Comparison of ENCODE assay signal across 8 mouse cellular contexts in the genomic region with DNA sequence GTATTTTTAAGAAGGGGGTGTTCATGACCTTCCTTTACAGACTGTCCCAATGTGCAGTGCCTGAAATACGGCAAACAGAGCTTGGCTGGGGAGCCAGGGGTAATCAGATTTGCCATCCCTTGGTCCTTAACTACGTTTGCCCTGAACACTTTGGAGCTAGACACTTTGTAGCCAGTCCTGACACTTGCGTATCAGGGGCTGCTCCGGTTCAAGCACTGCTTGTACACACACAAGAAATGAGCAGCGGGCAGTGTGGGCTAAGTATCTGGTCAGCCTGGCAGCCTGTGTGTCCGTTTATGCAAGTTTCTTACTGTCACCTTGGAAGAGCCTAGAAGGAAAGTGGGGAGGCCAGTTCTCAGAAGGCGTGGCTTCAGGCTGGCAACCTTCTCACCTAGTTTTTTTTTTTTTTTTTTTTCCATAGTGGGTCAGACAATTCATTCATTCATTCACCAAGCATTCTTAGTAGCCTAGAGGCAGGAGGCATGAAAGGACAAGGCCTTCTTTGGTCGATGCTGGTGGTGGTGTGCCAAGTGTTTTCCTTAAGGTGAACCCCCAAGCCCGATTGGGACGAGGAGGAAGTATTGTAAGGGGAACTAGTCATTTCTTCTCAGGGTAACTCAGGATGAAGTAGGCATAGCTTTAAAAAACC. TPM values are rescaled to one million over a fixed set of nuclear protein-coding genes. Genes with fewer than 3 reads are reported as not detected.
DNase-seq lines count a peak whose midpoint lies in the region; ATAC-seq and TF ChIP-seq lines count a peak whose summit lies in the region.

No protein-coding gene starts in this region.

- intact Hi-C loops in heart, adult 2 months (cut with DNase I), result loop anchor here (2.0 kb wide), 2 partner anchors 43 to 93 kb away; a partner anchor contains a TSS
- intact Hi-C loops in heart, postnatal 25 days (cut with DNase I), result loop anchor here (5.0 kb wide), 2 partner anchors 46 to 96 kb away; a partner anchor contains a TSS

- peak overlapping the region; percentile 87 for H3K4me2 ChIP-seq in hindbrain, embryonic 14.5 days (replicated peaks)
- H3K4me2 ChIP-seq in lung, postnatal 0 days (replicated peaks; ENCODE audit: low read depth, low read length), result peak overlapping the region; percentile 88

- TF ChIP-seq EP300 in heart, adult 2 months (IDR thresholded peaks at IDR 0.05; ENCODE audit: insufficient read depth, low read depth, low read length), result no peak
- no peak for TF ChIP-seq EP300 in lung, postnatal 0 days (IDR thresholded peaks at IDR 0.05)

- no peaks in the 10 kb centered on the region for H3K79me2 ChIP-seq in heart, adult 2 months (replicated peaks; ENCODE audit: control insufficient read depth, insufficient read depth, low read length)

- no peaks in the 10 kb centered on the region for H3K9me3 ChIP-seq in hindbrain, embryonic 14.5 days (ENCODE audit: control insufficient read depth, low read length)
- no peaks in the 10 kb centered on the region for H3K9me3 ChIP-seq in lung, postnatal 0 days (ENCODE audit: low read length)

- peak overlapping the region; percentile 89 for H3K27ac ChIP-seq in heart, adult 2 months
- H3K27ac ChIP-seq in hindbrain, embryonic 14.5 days, result peak overlapping the region; percentile 92; the same call in 1 of the 2 replicates
- H3K27ac ChIP-seq in lung, postnatal 0 days (ENCODE audit: low read length), result peak overlapping the region; percentile 94

- no peak overlapping the region for H3K9ac ChIP-seq in heart, adult 2 months (ENCODE audit: low read depth, low read length)
- H3K9ac ChIP-seq in hindbrain, embryonic 14.5 days, result peak overlapping the region; percentile 93; the same call in 1 of the 2 replicates
- H3K9ac ChIP-seq in lung, postnatal 0 days (replicated peaks; ENCODE audit: low read depth), result 0 out of 2 replicates have a peak overlapping the region, but pooled peaks have one; percentile 9

- H3K36me3 ChIP-seq in heart, adult 2 months (ENCODE audit: control insufficient read depth, insufficient read depth, low read length), result no peaks in the 10 kb centered on the region
- H3K36me3 ChIP-seq in hindbrain, embryonic 14.5 days (replicated peaks; ENCODE audit: control insufficient read depth, insufficient read depth), result no peaks in the 10 kb centered on the region
- no peaks in the 10 kb centered on the region for H3K36me3 ChIP-seq in lung, postnatal 0 days (ENCODE audit: insufficient read depth, low read length)

- H3K27me3 ChIP-seq in heart, adult 2 months (ENCODE audit: control insufficient read depth, insufficient read depth, low read length), result no peaks in the 10 kb centered on the region
- H3K27me3 ChIP-seq in hindbrain, embryonic 14.5 days (ENCODE audit: control insufficient read depth, insufficient read depth, low read length), result no peaks in the 10 kb centered on the region
- no peaks in the 10 kb centered on the region for H3K27me3 ChIP-seq in lung, postnatal 0 days (replicated peaks; ENCODE audit: insufficient read depth, low read length)

- 66% methylated on average over 10 of the region's 10 CpGs for WGBS in heart, adult 2 months
- WGBS in hindbrain, embryonic 14.5 days, result 57% methylated on average over 10 of the region's 10 CpGs
- 46% methylated on average over 10 of the region's 10 CpGs for WGBS in lung, postnatal 0 days

- DNase-seq in heart, adult 2 months, result no peak
- no peak for DNase-seq in heart, postnatal 25 days (ENCODE audit: low spot score)
- peak; percentile 24 to 28 for DNase-seq in cerebellum, postnatal 10 days
- no peak for DNase-seq in hindbrain, embryonic 14.5 days (ENCODE audit: low spot score)
- DNase-seq in lung, postnatal 0 days (ENCODE audit: low spot score), result no peak
- DNase-seq in thymus, adult 18-20 months, result no peak
- DNase-seq in ovary, postnatal 10 days (ENCODE audit: low spot score), result no peak

- ATAC-seq in hindbrain, embryonic 14.5 days (ENCODE audit: low FRiP score), result no peak
- no peak for ATAC-seq in lung, postnatal 0 days
- ATAC-seq in inflammation-experienced regulatory T-cells, adult 6 months, result no peak

- H3K4me1 ChIP-seq in heart, adult 2 months (ENCODE audit: control insufficient read depth, insufficient read depth, low read length), result peaks cover 6% of the 10 kb centered on the region
- peaks cover 20% of the 10 kb centered on the region for H3K4me1 ChIP-seq in hindbrain, embryonic 14.5 days (replicated peaks; ENCODE audit: control insufficient read depth, insufficient read depth, low read length)
- H3K4me1 ChIP-seq in lung, postnatal 0 days (ENCODE audit: insufficient read depth, low read depth, low read length), result no peaks in the 10 kb centered on the region

- peak overlapping the region; percentile 83 for H3K4me3 ChIP-seq in heart, adult 2 months
- H3K4me3 ChIP-seq in hindbrain, embryonic 14.5 days (replicated peaks; ENCODE audit: low read length), result peak overlapping the region; percentile 77
- peak overlapping the region; percentile 79 for H3K4me3 ChIP-seq in lung, postnatal 0 days (ENCODE audit: low read depth, low read length)

- TF ChIP-seq CTCF in heart, adult 2 months (IDR thresholded peaks at IDR 0.05), result no peak
- TF ChIP-seq CTCF in lung, postnatal 0 days (IDR thresholded peaks at IDR 0.05), result no peak

- TF ChIP-seq POLR2A in heart, adult 2 months (IDR thresholded peaks at IDR 0.05; ENCODE audit: insufficient read depth, low read depth, low read length), result no peak

RNA-seq across cellular contexts. Expression of a gene that starts 8.3 kb away (rescaled TPM):
- total RNA-seq in heart, adult 2 months (2021), result under 1 TPM; 0.45 to 0.63 TPM
- 0.18 and 0.21 TPM in 2 replicates for polyA plus RNA-seq in heart, adult 2 months (2012; rRNA removed)
- 1 to 10 TPM in 1 of 2 experiments, under 1 TPM in 1; 0.57 to 1.3 TPM for total RNA-seq in heart, postnatal 25 days (2021)
- 0.88 TPM in 1 of 2 replicates, not detected in the other for polyA plus RNA-seq in hindbrain, embryonic 14.5 days (2014; fragmentation: Nextera tagmentation; extraction: Ambion mirVana)
- not detected in 2 replicates for polyA plus RNA-seq in lung, postnatal 0 days (2015; fragmentation: Nextera tagmentation; extraction: Ambion mirVana)
- under 1 TPM; 0.35 to 0.91 (median 0.64) TPM for polyA plus RNA-seq in inflammation-experienced regulatory T-cells, adult 6 months (2017; shearing (Covaris generic))

RNA-seq across cellular contexts. Expression of a gene that starts 24.4 kb away (rescaled TPM):
- total RNA-seq in heart, adult 2 months (2021), result 10 to 100 TPM; 56.8 to 61.1 TPM
- 21.3 and 29.9 TPM in 2 replicates for polyA plus RNA-seq in heart, adult 2 months (2012; rRNA removed)
- total RNA-seq in heart, postnatal 25 days (2021), result 10 to 100 TPM; 44.1 to 50.2 TPM
- 124 and 126 TPM in 2 replicates for polyA plus RNA-seq in hindbrain, embryonic 14.5 days (2014; fragmentation: Nextera tagmentation; extraction: Ambion mirVana)
- 34.6 and 40.0 TPM in 2 replicates for polyA plus RNA-seq in lung, postnatal 0 days (2015; fragmentation: Nextera tagmentation; extraction: Ambion mirVana)
- polyA plus RNA-seq in inflammation-experienced regulatory T-cells, adult 6 months (2017; shearing (Covaris generic)), result 10 to 100 TPM; 17.4 to 35.2 (median 18.9) TPM

Comparison
In these comparisons a context has a peak if more than half of its experiments do, and no peak if none do; other contexts are left out.
1. DNase-seq: peak in cerebellum, postnatal 10 days (2 of 2); none in heart, adult 2 months (0 of 2), heart, postnatal 25 days (single experiment), hindbrain, embryonic 14.5 days (single experiment), lung, postnatal 0 days (single experiment), thymus, adult 18-20 months (0 of 2) and ovary, postnatal 10 days (single experiment).
2. Peak in every context shown above with its lines, with median percentiles within 50 percentile points of each other: H3K27ac ChIP-seq and H3K4me3 ChIP-seq.